Mouse (Mus musculus) liver, embryonic 11.5 days (tissue): ENCODE measurements at regions not wholly inside any gene's neighbourhood (a gene's known extent, or its start where the extent isn't known, plus 50 kb on each side); places are given as distances from the start of the nearest gene placed in this dataset.

Experiments
- ATAC-seq: fragments of 200-750 bp; cut with Nextera tagmentation; replicated peaks from 2 replicates; pipeline ENCODE4 v1.8.0; 2017; ENCODE audit warnings: moderate number of reproducible peaks, mild to moderate bottlenecking, moderate TSS enrichment, moderate library complexity; ENCODE audit not compliant: low FRiP score
- DNase-seq: peaks from one replicate; pipeline ENCODE4 v3.0.0-alpha.2; 2017; ENCODE audit warnings: low spot score
- H3K27ac ChIP-seq: fragments of 300-500 bp; sonication (generic); 2 replicates; pipeline ENCODE4 v1.5.1; 2014; ENCODE audit warnings: mild to moderate bottlenecking, low read depth, low read length, control low read depth
- H3K27me3 ChIP-seq: fragments of 300-500 bp; sonication (generic); replicated peaks from 2 replicates; pipeline ENCODE4 v1.6.1; 2014; ENCODE audit warnings: low read length, mixed read lengths; ENCODE audit not compliant: control insufficient read depth, insufficient read depth
- H3K36me3 ChIP-seq: fragments of 300-500 bp; sonication (generic); 2 replicates; pipeline ENCODE4 v1.6.1; 2014; ENCODE audit warnings: mild to moderate bottlenecking, low read length, moderate library complexity, mixed read lengths; ENCODE audit not compliant: control insufficient read depth, insufficient read depth
- H3K4me1 ChIP-seq: fragments of 300-500 bp; sonication (generic); replicated peaks from 2 replicates; pipeline ENCODE4 v1.6.1; 2014; ENCODE audit warnings: low read length, mixed read lengths; ENCODE audit not compliant: control insufficient read depth, insufficient read depth
- H3K4me2 ChIP-seq: fragments of 300-500 bp; sonication (generic); 2 replicates; pipeline ENCODE4 v1.6.1; 2014; ENCODE audit warnings: mild to moderate bottlenecking, control low read depth, moderate library complexity
- H3K4me3 ChIP-seq: fragments of 300-500 bp; sonication (generic); 2 replicates; pipeline ENCODE4 v1.5.1; 2014; ENCODE audit warnings: low read depth, low read length, control low read depth
- H3K9ac ChIP-seq: fragments of 300-500 bp; sonication (generic); 2 replicates; pipeline ENCODE4 v1.6.1; 2014; ENCODE audit warnings: low read depth, low read length, control low read depth
- H3K9me3 ChIP-seq: fragments of 300-500 bp; sonication (generic); 2 replicates; pipeline ENCODE4 v1.6.1; 2016; ENCODE audit warnings: low read length, inconsistent platforms, mixed read lengths; ENCODE audit not compliant: control insufficient read depth
- WGBS: fragments of 180-500 bp; shearing (Covaris S2); extraction: QIAGEN DNeasy Blood & Tissue Kit; methylation state at CpG from one replicate; pipeline ENCODE4 v1.1.7; 2014; 5-methylcytosine and 5-hydroxymethylcytosine counted together

- Histone ChIP-seq H3K4me1 (no peaks in the 10 kb centered on the region), H3K27me3 (no peaks in the 10 kb centered on the region), H3K9ac (no peak overlapping the region), H3K9me3 (no peaks in the 10 kb centered on the region), H3K4me2 (no peak overlapping the region), H3K36me3 (no peaks in the 10 kb centered on the region), H3K4me3 (no peak overlapping the region), H3K27ac (no peak overlapping the region)
- WGBS: 76% methylated on average over 4 of the region's 4 CpGs
- ATAC-seq (no peak), DNase-seq (no peak)
These were observed 67.1 kb upstream of the Phactr1 start for GRCm38 (mm10) chr13:42613326-42613725.

- H3K4me2 ChIP-seq: no peak overlapping the region
- 80% methylated on average over 5 of the region's 5 CpGs for WGBS
These were observed 64.6 kb upstream of the Phactr1 start for GRCm38 (mm10) chr13:42615826-42616225.

GRCm38 (mm10) chr13:42617225-42617624 lies 63.2 kb upstream of the Phactr1 start:
- 73% methylated on average over 6 of the region's 6 CpGs for whole genome bisulfite sequencing
- H3K27ac ChIP-seq: no peak overlapping the region
- no peak for ATAC-seq

More at GRCm38 (mm10) chr13:42615826-42616225, 64.6 kb upstream of the Phactr1 start:
- no peak for DNase-seq
- Histone ChIP-seq H3K9ac (no peak overlapping the region), H3K9me3 (no peaks in the 10 kb centered on the region), H3K4me1 (no peaks in the 10 kb centered on the region), H3K27ac (no peak overlapping the region), H3K27me3 (no peaks in the 10 kb centered on the region), H3K4me3 (no peak overlapping the region), H3K36me3 (no peaks in the 10 kb centered on the region)
- ATAC-seq: no peak

GRCm38 (mm10) chr13:42617844-42618243 lies 62.6 kb upstream of the Phactr1 start:
- Histone ChIP-seq H3K4me2 (no peak overlapping the region), H3K36me3 (no peaks in the 10 kb centered on the region), H3K27me3 (no peaks in the 10 kb centered on the region), H3K4me1 (no peaks in the 10 kb centered on the region), H3K4me3 (no peak overlapping the region), H3K27ac (no peak overlapping the region), H3K9me3 (no peaks in the 10 kb centered on the region), H3K9ac (no peak overlapping the region)
- 57% methylated on average over 4 of the region's 4 CpGs for WGBS
- no peak for ATAC-seq
- DNase-seq: no peak

More at GRCm38 (mm10) chr13:42617225-42617624, 63.2 kb upstream of the Phactr1 start:
- H3K9ac ChIP-seq: no peak overlapping the region
- no peak overlapping the region for H3K4me2 ChIP-seq
- no peaks in the 10 kb centered on the region for H3K27me3 ChIP-seq
- no peaks in the 10 kb centered on the region for H3K9me3 ChIP-seq
- DNase-seq: no peak
- H3K4me1 ChIP-seq: no peaks in the 10 kb centered on the region
- H3K4me3 ChIP-seq: no peak overlapping the region
- H3K36me3 ChIP-seq: no peaks in the 10 kb centered on the region

GRCm38 (mm10) chr13:42619555-42620280 lies 60.7 kb upstream of the Phactr1 start:
- no peak overlapping the region for H3K9ac ChIP-seq
- H3K4me2 ChIP-seq: no peak overlapping the region
- H3K27me3 ChIP-seq: no peaks in the 10 kb centered on the region
- no peaks in the 10 kb centered on the region for H3K4me1 ChIP-seq
- no peaks in the 10 kb centered on the region for H3K36me3 ChIP-seq
- H3K9me3 ChIP-seq: no peaks in the 10 kb centered on the region
- DNase-seq (no peak), ATAC-seq (no peak)
- H3K4me3 ChIP-seq: no peak overlapping the region
- no peak overlapping the region for H3K27ac ChIP-seq
- WGBS: 80% methylated on average over 6 of the region's 6 CpGs

GRCm38 (mm10) chr13:42623491-42623890 lies 56.9 kb upstream of the Phactr1 start:
- no peak overlapping the region for H3K9ac ChIP-seq
- DNase-seq: no peak
- no peak for ATAC-seq
- H3K4me1 ChIP-seq: no peaks in the 10 kb centered on the region
- no peak overlapping the region for H3K4me2 ChIP-seq
- no peaks in the 10 kb centered on the region for H3K27me3 ChIP-seq
- no peaks in the 10 kb centered on the region for H3K9me3 ChIP-seq
- H3K4me3 ChIP-seq: no peak overlapping the region
- H3K36me3 ChIP-seq: no peaks in the 10 kb centered on the region
- WGBS: 47% methylated on average over 5 of the region's 5 CpGs
- H3K27ac ChIP-seq: no peak overlapping the region
